Mouse (Mus musculus) lung, embryonic 16.5 days (tissue): Measurements from ENCODE around the gene Entpd8. TPM values are rescaled to one million over a fixed set of nuclear protein-coding genes. Genes with fewer than 3 reads are reported as not detected.

Experiments
- ATAC-seq: fragments of 200-750 bp; cut with Nextera tagmentation; 2 replicates; pipeline ENCODE4 v1.8.0; 2017; ENCODE audit warnings: low read depth, mild to moderate bottlenecking, moderate library complexity
- H3K27ac ChIP-seq: fragments of 300-500 bp; sonication (generic); 2 replicates; pipeline ENCODE4 v1.5.1; 2014; ENCODE audit warnings: mild to moderate bottlenecking, control low read depth, low read length
- H3K27me3 ChIP-seq: fragments of 300-500 bp; sonication (generic); 2 replicates; pipeline ENCODE4 v1.6.1; 2014; ENCODE audit warnings: low read depth, low read length, mixed read lengths; ENCODE audit not compliant: control insufficient read depth, insufficient read depth
- H3K36me3 ChIP-seq: fragments of 300-500 bp; sonication (generic); 2 replicates; pipeline ENCODE4 v1.6.1; 2014; ENCODE audit warnings: low read length; ENCODE audit not compliant: control insufficient read depth, insufficient read depth
- H3K4me1 ChIP-seq: fragments of 300-500 bp; sonication (generic); replicated peaks from 2 replicates; pipeline ENCODE4 v1.6.1; 2014; ENCODE audit warnings: low read length, mixed read lengths; ENCODE audit not compliant: control insufficient read depth, insufficient read depth
- H3K4me2 ChIP-seq: fragments of 300-500 bp; sonication (generic); 2 replicates; pipeline ENCODE4 v1.6.1; 2014; ENCODE audit warnings: low read depth, low read length, control low read depth
- H3K4me3 ChIP-seq: fragments of 300-500 bp; sonication (generic); 2 replicates; pipeline ENCODE4 v1.5.1; 2014; ENCODE audit warnings: mild to moderate bottlenecking, low read length, control low read depth
- H3K9ac ChIP-seq: fragments of 300-500 bp; sonication (generic); 2 replicates; pipeline ENCODE4 v1.6.1; 2014; ENCODE audit warnings: low read length, control low read depth
- H3K9me3 ChIP-seq: fragments of 300-500 bp; sonication (generic); 2 replicates; pipeline ENCODE4 v1.6.1; 2016; ENCODE audit warnings: low read length; ENCODE audit not compliant: control insufficient read depth
- WGBS: fragments of 180-500 bp; shearing (Covaris S2); extraction: QIAGEN DNeasy Blood & Tissue Kit; methylation state at CpG from one replicate; pipeline ENCODE4 v1.1.7; 2014; 5-methylcytosine and 5-hydroxymethylcytosine counted together
- polyA plus RNA-seq: library from polyadenylated mRNA; unstranded; fragments of >200 nt; fragmentation: Nextera tagmentation; extraction: Ambion mirVana; gene quantifications from 2 replicates; pipeline ENCODE4 v1.2.1, GENCODE M21; 2015

Entpd8 gene
- polyA plus RNA-seq, 1 experiment from 2014 or later, result 0.64 TPM

DNA sequence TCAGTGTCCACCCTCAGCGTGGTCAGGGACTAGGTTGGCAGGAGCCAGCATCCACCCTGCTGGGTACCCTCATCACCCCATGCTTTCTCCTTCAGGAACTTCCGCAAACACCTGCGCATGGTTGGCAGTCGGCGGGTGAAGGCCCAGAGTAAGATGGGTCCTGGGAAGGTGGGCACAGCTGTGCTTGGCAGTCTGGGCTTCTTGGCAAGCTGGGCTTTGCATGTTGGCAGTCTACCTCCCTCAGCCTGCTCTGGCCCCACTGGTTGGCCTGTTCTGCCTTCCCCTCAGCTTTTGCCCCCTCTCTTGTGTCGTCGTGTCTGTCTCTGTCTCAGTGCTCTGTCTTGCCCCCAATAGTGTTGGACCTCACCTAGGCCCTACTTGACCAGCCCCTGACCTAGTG, 21.2 kb upstream of the Entpd8 start:
- 93% methylated on average over 7 of the region's 7 CpGs for WGBS
- H3K9ac ChIP-seq, result no peak overlapping the region
- peaks cover 10% of the 10 kb centered on the region for H3K4me1 ChIP-seq
- ATAC-seq, result no peak
- H3K27ac ChIP-seq, result no peak overlapping the region
- no peaks in the 10 kb centered on the region for H3K9me3 ChIP-seq
- H3K27me3 ChIP-seq, result no peaks in the 10 kb centered on the region
- H3K4me2 ChIP-seq, result no peak overlapping the region
- H3K4me3 ChIP-seq, result no peak overlapping the region
- H3K36me3 ChIP-seq, result no peaks in the 10 kb centered on the region; the same call in 1 of the 2 replicates

DNA sequence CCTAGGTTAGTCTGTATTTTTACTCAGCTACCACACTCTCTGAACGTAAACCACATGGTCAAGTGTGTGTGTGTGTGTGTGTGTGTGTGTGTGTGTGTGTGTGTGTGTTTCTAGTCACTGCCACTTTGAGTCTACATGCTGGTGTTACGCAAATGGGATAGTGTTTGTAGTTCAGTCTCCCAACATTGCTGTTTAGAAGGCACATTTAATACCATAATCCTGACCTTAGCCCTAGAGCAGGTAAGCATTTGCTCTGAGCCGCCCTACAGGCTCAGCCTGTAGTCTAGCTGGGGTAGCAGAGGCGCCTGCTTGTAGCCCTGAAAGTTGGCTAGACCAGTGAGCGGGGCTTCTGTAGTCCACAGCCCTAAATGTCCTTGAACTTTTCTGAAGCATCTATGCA, 16.6 kb upstream of the Entpd8 start:
- H3K9ac ChIP-seq, result no peak overlapping the region
- H3K4me2 ChIP-seq, result no peak overlapping the region
- no peak overlapping the region for H3K27ac ChIP-seq
- ATAC-seq, result no peak
- no peak overlapping the region for H3K4me3 ChIP-seq
- no peaks in the 10 kb centered on the region for H3K36me3 ChIP-seq
- no peaks in the 10 kb centered on the region for H3K4me1 ChIP-seq
- 89% methylated on average over 5 of the region's 5 CpGs for WGBS
- no peaks in the 10 kb centered on the region for H3K27me3 ChIP-seq
- no peaks in the 10 kb centered on the region for H3K9me3 ChIP-seq

DNA sequence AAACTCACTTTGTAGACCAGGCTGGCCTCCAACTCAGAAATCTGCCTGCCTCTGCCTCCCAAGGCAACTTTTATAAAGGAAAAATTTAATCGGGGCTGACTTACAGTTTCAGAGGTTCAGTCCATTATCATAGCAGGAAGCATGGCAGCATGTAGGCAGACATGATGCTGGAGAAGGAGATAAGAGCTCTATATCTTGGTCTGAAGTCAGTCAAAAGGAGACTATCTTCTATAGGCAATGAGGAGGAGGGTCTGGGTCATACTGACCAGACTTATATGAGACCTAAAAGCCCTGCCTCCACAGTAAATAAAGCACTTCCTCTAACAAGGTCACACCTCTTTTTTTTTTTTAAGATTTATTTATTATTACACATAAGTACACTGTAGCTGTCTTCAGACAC, 15.8 kb upstream of the Entpd8 start:
- 97% methylated on average over 1 of the region's 1 CpGs for WGBS
- Histone ChIP-seq H3K27ac (no peak overlapping the region), H3K4me1 (no peaks in the 10 kb centered on the region), H3K9ac (no peak overlapping the region), H3K4me2 (no peak overlapping the region), H3K4me3 (no peak overlapping the region), H3K27me3 (no peaks in the 10 kb centered on the region), H3K9me3 (no peaks in the 10 kb centered on the region), H3K36me3 (no peaks in the 10 kb centered on the region)
- no peak for ATAC-seq

DNA sequence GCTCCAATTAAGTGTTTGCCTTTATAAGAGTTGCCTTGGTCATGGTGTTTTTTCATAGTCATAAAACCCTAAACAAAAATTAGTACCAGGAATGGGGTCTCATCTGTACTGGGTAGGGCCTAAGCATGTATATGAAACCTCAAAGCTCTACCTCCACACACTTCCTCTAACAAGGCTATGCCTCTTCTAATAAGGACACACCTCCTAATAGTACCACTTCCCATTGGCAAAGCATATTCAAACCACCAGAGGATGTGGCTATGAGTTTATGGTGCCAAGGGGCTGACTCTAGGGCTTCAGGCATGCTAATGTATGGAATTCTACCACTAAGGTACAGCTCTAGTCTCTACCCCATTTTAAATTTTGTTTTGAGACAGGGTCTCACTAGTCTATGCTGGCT, 14.6 kb upstream of the Entpd8 start:
- H3K27ac ChIP-seq, result no peak overlapping the region

DNA sequence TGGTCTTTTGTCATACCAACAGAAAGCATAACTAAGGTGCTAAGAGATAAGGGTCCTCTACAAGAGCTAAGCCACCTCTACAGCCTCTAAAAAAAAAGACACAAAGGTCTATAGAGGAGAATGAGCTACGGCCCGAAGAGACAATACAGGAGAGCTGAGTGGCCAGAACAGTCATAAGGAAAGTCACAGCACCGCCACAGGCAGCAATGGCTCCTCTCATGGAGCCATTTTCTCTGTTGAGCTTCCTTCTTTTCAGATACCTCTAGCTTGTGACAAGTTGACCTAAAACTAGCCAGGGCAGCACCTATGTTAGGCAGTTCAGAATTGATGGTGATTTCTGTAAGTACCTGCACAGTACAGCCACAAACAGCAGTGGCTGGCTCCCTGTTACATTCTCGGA, 13.6 kb upstream of the Entpd8 start:
- Histone ChIP-seq H3K36me3 (no peaks in the 10 kb centered on the region), H3K4me1 (no peaks in the 10 kb centered on the region), H3K4me2 (no peak overlapping the region), H3K27me3 (no peaks in the 10 kb centered on the region), H3K27ac (no peak overlapping the region), H3K9ac (no peak overlapping the region), H3K9me3 (no peaks in the 10 kb centered on the region), H3K4me3 (no peak overlapping the region)
- ATAC-seq, result no peak
- 83% methylated on average over 4 of the region's 4 CpGs for WGBS

More for the DNA sequence above, 14.6 kb upstream of the Entpd8 start:
- Histone ChIP-seq H3K9ac (no peak overlapping the region), H3K4me1 (no peaks in the 10 kb centered on the region), H3K36me3 (no peaks in the 10 kb centered on the region), H3K9me3 (no peaks in the 10 kb centered on the region), H3K27me3 (no peaks in the 10 kb centered on the region), H3K4me3 (no peak overlapping the region), H3K4me2 (no peak overlapping the region)
- no peak for ATAC-seq

DNA sequence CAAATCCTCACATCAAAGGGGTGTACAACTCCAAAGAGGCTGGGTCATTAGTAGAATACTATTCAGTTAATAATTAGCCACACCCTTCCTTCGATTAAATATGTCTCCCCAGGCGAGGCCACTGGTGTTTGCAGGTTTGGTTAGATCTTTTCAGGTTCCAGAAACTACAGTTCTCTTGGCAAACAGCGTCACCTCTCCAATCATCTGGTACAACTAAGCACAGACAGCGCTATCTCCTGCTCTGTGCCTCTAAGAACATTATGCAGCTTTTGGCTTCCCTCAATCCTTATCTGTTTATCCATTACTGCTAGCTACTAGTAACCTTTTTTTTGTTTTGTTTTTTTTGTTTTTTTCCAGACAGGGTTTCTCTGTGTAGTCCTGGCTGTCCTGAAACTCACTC, 10.6 kb upstream of the Entpd8 start:
- ATAC-seq, result no peak
- 60% methylated on average over 4 of the region's 4 CpGs for WGBS
- H3K4me2 ChIP-seq, result no peak overlapping the region
- H3K4me1 ChIP-seq, result no peaks in the 10 kb centered on the region
- H3K9ac ChIP-seq, result no peak overlapping the region
- no peaks in the 10 kb centered on the region for H3K27me3 ChIP-seq
- no peaks in the 10 kb centered on the region for H3K36me3 ChIP-seq
- H3K9me3 ChIP-seq, result no peaks in the 10 kb centered on the region
- no peak overlapping the region for H3K27ac ChIP-seq
- H3K4me3 ChIP-seq, result no peak overlapping the region

DNA sequence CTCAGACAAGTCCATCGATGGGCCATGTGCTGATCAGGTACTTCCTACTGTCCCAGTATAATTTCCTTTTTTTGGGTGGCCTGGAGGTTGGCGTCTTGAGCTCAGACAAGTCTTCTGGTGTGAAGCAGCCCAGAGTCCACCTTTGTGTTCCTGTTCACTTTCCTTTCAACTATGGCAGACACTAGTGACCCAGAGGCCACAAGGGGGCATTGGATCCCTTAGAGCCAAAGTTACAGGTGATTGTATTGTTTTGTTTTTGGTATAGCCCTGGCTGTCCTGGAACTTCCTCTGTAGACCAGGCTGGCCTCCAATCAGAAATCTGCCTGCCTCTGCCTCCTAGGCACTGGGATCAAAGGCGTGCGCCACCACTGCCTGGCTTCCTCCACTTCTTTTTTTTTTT, 7.7 kb upstream of the Entpd8 start:
- WGBS, result 88% methylated on average over 4 of the region's 4 CpGs
- no peak overlapping the region for H3K4me2 ChIP-seq
- H3K4me3 ChIP-seq, result no peak overlapping the region
- no peaks in the 10 kb centered on the region for H3K9me3 ChIP-seq
- H3K9ac ChIP-seq, result no peak overlapping the region
- H3K4me1 ChIP-seq, result no peaks in the 10 kb centered on the region
- no peaks in the 10 kb centered on the region for H3K36me3 ChIP-seq
- no peak overlapping the region for H3K27ac ChIP-seq
- no peak for ATAC-seq
- no peaks in the 10 kb centered on the region for H3K27me3 ChIP-seq

DNA sequence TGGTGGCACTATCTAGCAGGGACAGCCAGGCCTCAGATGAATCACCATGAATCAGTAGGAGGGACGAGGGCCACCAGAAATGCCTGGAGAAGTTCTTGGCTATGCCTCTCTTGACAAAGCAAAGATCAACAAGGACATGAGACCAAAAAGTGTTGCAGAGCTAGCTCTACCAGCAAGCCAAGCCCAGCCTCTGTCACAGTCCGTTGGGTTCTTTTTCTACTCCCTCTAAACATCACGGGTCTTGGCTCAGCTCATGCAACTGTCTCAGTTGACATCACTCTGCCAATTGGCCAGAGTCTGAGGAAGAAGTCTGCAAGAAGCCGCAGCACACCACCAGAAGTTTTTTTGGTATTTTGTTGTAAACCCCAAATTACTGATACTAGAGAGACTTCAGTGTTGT, 4.6 kb upstream of the Entpd8 start:
- 69% methylated on average over 4 of the region's 4 CpGs for WGBS
- ATAC-seq, result no peak

DNA sequence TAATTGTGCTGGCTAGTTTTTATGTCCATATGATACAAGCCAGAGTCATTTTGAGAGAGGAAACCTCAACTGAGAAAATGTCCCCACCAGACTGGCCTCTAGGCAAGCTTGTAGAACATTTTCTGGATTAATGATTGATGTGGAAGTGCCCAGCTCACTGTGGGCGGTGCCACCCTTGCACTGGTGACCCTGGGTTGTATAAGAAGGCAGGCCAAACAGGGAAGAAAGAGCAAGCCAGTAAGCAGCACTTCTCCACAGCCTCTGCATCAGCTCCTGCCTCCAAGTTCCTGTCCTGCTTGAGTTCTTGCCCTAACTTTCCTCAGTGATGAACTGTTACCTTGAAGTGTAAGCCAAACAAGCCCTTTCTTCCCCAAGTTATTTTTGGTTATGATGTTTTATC, 1.1 kb upstream of the Entpd8 start:
- no peak overlapping the region for H3K4me2 ChIP-seq
- no peak for ATAC-seq
- no peak overlapping the region for H3K9ac ChIP-seq
- H3K36me3 ChIP-seq, result no peaks in the 10 kb centered on the region
- no peaks in the 10 kb centered on the region for H3K9me3 ChIP-seq
- H3K27ac ChIP-seq, result no peak overlapping the region
- no peak overlapping the region for H3K4me3 ChIP-seq
- H3K27me3 ChIP-seq, result no peaks in the 10 kb centered on the region
- H3K4me1 ChIP-seq, result no peaks in the 10 kb centered on the region
- 54% methylated on average over 1 of the region's 1 CpGs for WGBS

More for the DNA sequence above, 4.6 kb upstream of the Entpd8 start:
- Histone ChIP-seq H3K4me1 (no peaks in the 10 kb centered on the region), H3K27ac (no peak overlapping the region), H3K27me3 (no peaks in the 10 kb centered on the region), H3K9me3 (no peaks in the 10 kb centered on the region), H3K4me2 (no peak overlapping the region), H3K9ac (no peak overlapping the region), H3K4me3 (no peak overlapping the region), H3K36me3 (no peaks in the 10 kb centered on the region)

DNA sequence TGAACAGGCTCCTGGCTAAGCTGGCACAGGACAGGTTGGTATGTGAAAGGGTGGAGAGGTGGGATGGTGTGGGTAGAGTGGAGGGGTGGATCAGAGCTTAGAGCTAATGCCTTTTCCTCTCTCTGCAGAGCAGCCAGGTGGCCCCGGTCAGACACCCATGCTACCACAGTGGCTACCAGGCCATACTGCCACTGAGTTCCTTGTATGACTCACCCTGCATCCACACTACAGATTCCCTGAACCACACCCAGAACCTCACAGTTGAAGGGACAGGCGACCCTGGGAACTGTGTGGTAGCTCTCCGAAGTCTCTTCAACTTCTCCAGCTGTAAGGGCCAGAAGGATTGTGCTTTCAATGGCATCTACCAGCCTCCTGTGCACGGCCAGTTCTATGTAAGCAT, 3.6 kb downstream of the Entpd8 start:
- Histone ChIP-seq H3K9ac (no peak overlapping the region), H3K9me3 (no peaks in the 10 kb centered on the region), H3K4me2 (no peak overlapping the region), H3K4me1 (peaks cover 11% of the 10 kb centered on the region), H3K27ac (no peak overlapping the region), H3K4me3 (no peak overlapping the region), H3K36me3 (no peaks in the 10 kb centered on the region), H3K27me3 (no peaks in the 10 kb centered on the region)
- WGBS, result 77% methylated on average over 4 of the region's 4 CpGs
- no peak for ATAC-seq
